Mouse (Mus musculus) stomach, embryonic 16.5 days (tissue): ENCODE measurements at regions not wholly inside any gene's neighbourhood (a gene's known extent, or its start where the extent isn't known, plus 50 kb on each side); places are given as distances from the start of the nearest gene placed in this dataset. TPM values are rescaled to one million over a fixed set of nuclear protein-coding genes. Genes with fewer than 3 reads are reported as not detected.

Experiments used
- microRNA-seq: library from miRNA; unstranded; fragments of <30 nt; microRNA quantifications from one replicate; pipeline ENCODE4, GENCODE M21; 2016

Small RNA genes in the stretch of these regions (microRNA-seq; reads per million reads assigned to microRNA genes)
- gene Gm44488 = not detected
